Mouse (Mus musculus): ENCODE measurements at regions not wholly inside any gene's neighbourhood (a gene's known extent, or its start where the extent isn't known, plus 50 kb on each side); places are given as distances from the start of the nearest gene placed in this dataset.

DNA sequence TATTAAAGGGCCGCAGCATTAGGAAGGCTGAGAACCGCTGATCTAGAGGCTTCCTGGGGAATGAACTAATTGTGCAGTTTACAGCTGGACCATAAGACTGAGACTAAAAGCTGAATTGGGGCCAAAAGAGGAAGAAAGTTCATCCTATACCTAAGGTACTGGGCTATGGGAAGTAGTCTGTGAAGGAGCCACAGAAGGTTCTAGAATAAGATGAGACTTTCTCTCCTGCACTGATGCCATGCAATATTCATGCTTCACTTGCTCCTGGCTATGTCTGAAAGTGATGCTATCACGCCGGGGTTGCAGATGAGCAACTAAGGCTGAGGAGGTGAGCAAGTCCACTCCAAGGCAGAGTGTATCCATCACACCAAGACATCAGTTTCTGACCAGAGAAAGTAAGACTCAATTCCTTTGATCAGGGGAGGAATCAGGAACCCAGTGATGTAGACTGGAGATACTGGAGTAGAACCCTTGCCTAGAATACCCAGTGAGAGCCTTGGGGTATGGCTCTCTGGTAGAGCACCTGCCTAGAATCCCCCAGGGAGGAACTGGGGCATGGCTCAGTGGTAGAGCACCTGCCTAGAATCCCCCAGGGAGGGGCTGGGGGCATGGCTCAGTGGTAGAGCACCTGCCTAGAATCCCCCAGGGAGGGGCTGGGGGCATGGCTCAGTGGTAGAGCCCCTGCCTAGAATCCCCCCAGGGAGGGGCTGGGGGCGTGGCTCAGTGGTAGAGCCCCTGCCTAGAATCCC lies 51.9 kb upstream of the Myl10 start:
- Histone ChIP-seq H3K79me2 (ENCODE audit: control insufficient read depth, insufficient read depth) (no peaks in the 10 kb centered on the region), H3K4me2 (ENCODE audit: low read depth) (no peak overlapping the region), H3K4me3 (no peak overlapping the region), H3K36me3 (ENCODE audit: control insufficient read depth, insufficient read depth) (no peaks in the 10 kb centered on the region), H3K27me3 (ENCODE audit: control insufficient read depth, insufficient read depth, insufficient read length) (no peaks in the 10 kb centered on the region), H3ac (ENCODE audit: control insufficient read depth, insufficient read length) (no peak overlapping the region)
- no peak for TF ChIP-seq MAX (IDR thresholded peaks at IDR 0.05; ENCODE audit: low read depth)
- no peak for TF ChIP-seq USF1 (IDR thresholded peaks at IDR 0.05; ENCODE audit: low read depth)
- no peak for TF ChIP-seq MYOG (IDR thresholded peaks at IDR 0.05; ENCODE audit: control insufficient read depth in 1 of 3, insufficient read depth in 1 of 3, insufficient read length in 2 of 3, low read depth in 2 of 3)
- no peak for TF ChIP-seq CEBPB (IDR thresholded peaks at IDR 0.05; ENCODE audit: insufficient read depth, poor library complexity, severe bottlenecking)
- TF ChIP-seq TCF12 (IDR thresholded peaks at IDR 0.05; ENCODE audit: insufficient read depth, poor library complexity, severe bottlenecking) = no peak
- no peak for TF ChIP-seq POLR2AphosphoS2 (IDR thresholded peaks at IDR 0.05; ENCODE audit: insufficient read length, low read depth)
- no peak for TF ChIP-seq POLR2A (IDR thresholded peaks at IDR 0.05; ENCODE audit: insufficient read length, low read depth)
- TF ChIP-seq TCF3 (IDR thresholded peaks at IDR 0.05; ENCODE audit: insufficient read length, low read depth) = no peak
- TF ChIP-seq SRF (IDR thresholded peaks at IDR 0.05; ENCODE audit: control insufficient read depth, insufficient read length, low read depth) = no peak
- TF ChIP-seq MYOD1 (IDR thresholded peaks at IDR 0.05; ENCODE audit: control insufficient read depth in 1 of 3, insufficient read length in 2 of 3, low read depth in 2 of 3) = no peak
- no peak for TF ChIP-seq REST (IDR thresholded peaks at IDR 0.05; ENCODE audit: insufficient read depth, insufficient read length)
- TF ChIP-seq E2F4 (IDR thresholded peaks at IDR 0.05; ENCODE audit: insufficient read depth) = no peak

DNA sequence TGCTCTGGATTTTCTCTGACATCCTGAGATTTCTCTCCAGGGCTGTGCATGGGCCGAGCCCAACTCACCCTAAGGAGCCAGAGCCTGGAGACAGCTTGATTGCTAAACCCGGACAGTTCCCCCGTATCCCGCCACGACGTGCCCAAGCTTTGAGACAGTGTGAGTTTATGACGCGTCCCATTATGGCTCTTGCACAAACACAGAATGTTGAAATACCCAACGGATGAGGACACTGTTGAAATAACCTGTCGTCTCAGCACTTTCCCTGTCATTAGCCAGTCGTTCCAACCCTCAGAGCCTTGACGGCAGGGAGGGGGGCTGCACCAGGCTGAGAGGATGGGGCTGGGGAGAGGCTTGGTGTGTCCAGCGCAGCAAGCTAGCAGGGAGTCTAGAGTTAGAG lies 50.7 kb upstream of the Myl10 start:
- H3K27me3 ChIP-seq (ENCODE audit: control insufficient read depth, insufficient read depth, insufficient read length) = no peaks in the 10 kb centered on the region
- H3K4me3 ChIP-seq = no peak overlapping the region
- H3K79me2 ChIP-seq (ENCODE audit: control insufficient read depth, insufficient read depth) = no peaks in the 10 kb centered on the region
- H3K4me2 ChIP-seq (ENCODE audit: low read depth) = no peak overlapping the region
- TF ChIP-seq MYOD1 (IDR thresholded peaks at IDR 0.05; ENCODE audit: control insufficient read depth in 1 of 3, insufficient read length in 2 of 3, low read depth in 2 of 3) (no peak), TCF12 (IDR thresholded peaks at IDR 0.05; ENCODE audit: insufficient read depth, poor library complexity, severe bottlenecking) (no peak), MAX (IDR thresholded peaks at IDR 0.05; ENCODE audit: low read depth) (no peak), SRF (IDR thresholded peaks at IDR 0.05; ENCODE audit: control insufficient read depth, insufficient read length, low read depth) (no peak), POLR2AphosphoS2 (IDR thresholded peaks at IDR 0.05; ENCODE audit: insufficient read length, low read depth) (no peak), POLR2A (IDR thresholded peaks at IDR 0.05; ENCODE audit: insufficient read length, low read depth) (no peak), REST (IDR thresholded peaks at IDR 0.05; ENCODE audit: insufficient read depth, insufficient read length) (no peak), CEBPB (IDR thresholded peaks at IDR 0.05; ENCODE audit: insufficient read depth, poor library complexity, severe bottlenecking) (no peak), MYOG (IDR thresholded peaks at IDR 0.05; ENCODE audit: control insufficient read depth in 1 of 3, insufficient read depth in 1 of 3, insufficient read length in 2 of 3, low read depth in 2 of 3) (no peak), TCF3 (IDR thresholded peaks at IDR 0.05; ENCODE audit: insufficient read length, low read depth) (no peak), E2F4 (IDR thresholded peaks at IDR 0.05; ENCODE audit: insufficient read depth) (no peak), USF1 (IDR thresholded peaks at IDR 0.05; ENCODE audit: low read depth) (no peak)
- H3ac ChIP-seq (ENCODE audit: control insufficient read depth, insufficient read length) = no peak overlapping the region
- H3K36me3 ChIP-seq (ENCODE audit: control insufficient read depth, insufficient read depth) = no peaks in the 10 kb centered on the region

Measured in myocyte (in vitro differentiated cells).